Mouse (Mus musculus): ENCODE results near the gene Comt. TPM values are rescaled to one million over a fixed set of nuclear protein-coding genes. Genes with fewer than 3 reads are reported as not detected.

The Comt gene
- 56.2 and 58.4 TPM in 2 replicates for polyA plus RNA-seq (2016; fragmentation: Nextera tagmentation; extraction: Ambion mirVana)

- Histone ChIP-seq H3K9me3 (no peaks in the 10 kb centered on the region), H3K36me3 (replicated peaks) (peaks cover 20% of the 10 kb centered on the region), H3K27me3 (replicated peaks; ENCODE audit: low read depth, poor library complexity, severe bottlenecking) (no peaks in the 10 kb centered on the region), H3K27ac (replicated peaks) (peak within 1 kb of the TSS; percentile 93), H3K4me1 (peaks cover 49% of the 10 kb centered on the region), H3K4me3 (peak within 1 kb of the TSS; percentile 91)
- DNase-seq (ENCODE audit: low spot score): no peak
- WGBS: 59% methylated on average over 5 of the region's 5 CpGs
These were observed at the start of gene Comt for GRCm38 (mm10) chr16:18426802-18427280. Comt (minus strand) TSS chr16:18426852.

- 92% methylated on average over 2 of the region's 2 CpGs for WGBS
- H3K9me3 ChIP-seq: no peaks in the 10 kb centered on the region
- H3K4me1 ChIP-seq: peaks cover 19% of the 10 kb centered on the region
- H3K27ac ChIP-seq (replicated peaks): no peak overlapping the region
- no peak overlapping the region for H3K4me3 ChIP-seq
- no peaks in the 10 kb centered on the region for H3K27me3 ChIP-seq (replicated peaks; ENCODE audit: low read depth, poor library complexity, severe bottlenecking)
- H3K36me3 ChIP-seq (replicated peaks): peaks cover 40% of the 10 kb centered on the region
- no peak for DNase-seq (ENCODE audit: low spot score)
These were observed 47.4 kb upstream of the Comt start for GRCm38 (mm10) chr16:18474021-18474420.

GRCm38 (mm10) chr16:18472976-18473375 is 46.3 kb upstream of the Comt start:
- 91% methylated on average over 8 of the region's 8 CpGs for WGBS

GRCm38 (mm10) chr16:18472416-18472815 is 45.8 kb upstream of the Comt start:
- 78% methylated on average over 4 of the region's 4 CpGs for WGBS

More at GRCm38 (mm10) chr16:18472976-18473375, 46.3 kb upstream of the Comt start:
- Histone ChIP-seq H3K27me3 (replicated peaks; ENCODE audit: low read depth, poor library complexity, severe bottlenecking) (no peaks in the 10 kb centered on the region), H3K27ac (replicated peaks) (no peak overlapping the region), H3K9me3 (no peaks in the 10 kb centered on the region), H3K36me3 (replicated peaks) (peaks cover 44% of the 10 kb centered on the region), H3K4me3 (no peak overlapping the region), H3K4me1 (peaks cover 19% of the 10 kb centered on the region)
- no peak for DNase-seq (ENCODE audit: low spot score)

GRCm38 (mm10) chr16:18471976-18472375 is 45.3 kb upstream of the Comt start:
- 85% methylated on average over 6 of the region's 6 CpGs for WGBS
- H3K4me1 ChIP-seq: peaks cover 19% of the 10 kb centered on the region
- H3K27ac ChIP-seq (replicated peaks): no peak overlapping the region
- no peaks in the 10 kb centered on the region for H3K9me3 ChIP-seq
- H3K27me3 ChIP-seq (replicated peaks; ENCODE audit: low read depth, poor library complexity, severe bottlenecking): no peaks in the 10 kb centered on the region
- no peak overlapping the region for H3K4me3 ChIP-seq
- no peak for DNase-seq (ENCODE audit: low spot score)
- peaks cover 41% of the 10 kb centered on the region for H3K36me3 ChIP-seq (replicated peaks)

More at GRCm38 (mm10) chr16:18472416-18472815, 45.8 kb upstream of the Comt start:
- H3K27me3 ChIP-seq (replicated peaks; ENCODE audit: low read depth, poor library complexity, severe bottlenecking): no peaks in the 10 kb centered on the region
- peaks cover 19% of the 10 kb centered on the region for H3K4me1 ChIP-seq
- no peak overlapping the region for H3K4me3 ChIP-seq
- H3K9me3 ChIP-seq: no peaks in the 10 kb centered on the region
- H3K27ac ChIP-seq (replicated peaks): no peak overlapping the region
- DNase-seq (ENCODE audit: low spot score): no peak
- peaks cover 41% of the 10 kb centered on the region for H3K36me3 ChIP-seq (replicated peaks)

- H3K36me3 ChIP-seq (replicated peaks): peaks cover 41% of the 10 kb centered on the region
- no peaks in the 10 kb centered on the region for H3K9me3 ChIP-seq
- H3K4me3 ChIP-seq: no peak overlapping the region
- WGBS: 79% methylated on average over 11 of the region's 11 CpGs
- no peaks in the 10 kb centered on the region for H3K27me3 ChIP-seq (replicated peaks; ENCODE audit: low read depth, poor library complexity, severe bottlenecking)
- H3K4me1 ChIP-seq: peaks cover 19% of the 10 kb centered on the region
- H3K27ac ChIP-seq (replicated peaks): no peak overlapping the region
- no peak for DNase-seq (ENCODE audit: low spot score)
These were observed 44.8 kb upstream of the Comt start for GRCm38 (mm10) chr16:18471381-18471955.

- no peak overlapping the region for H3K4me3 ChIP-seq
- H3K9me3 ChIP-seq: no peaks in the 10 kb centered on the region
- DNase-seq (ENCODE audit: low spot score): no peak
- 33% methylated on average over 1 of the region's 1 CpGs for WGBS
- peaks cover 19% of the 10 kb centered on the region for H3K4me1 ChIP-seq
- no peak overlapping the region for H3K27ac ChIP-seq (replicated peaks)
- peaks cover 36% of the 10 kb centered on the region for H3K36me3 ChIP-seq (replicated peaks)
- no peaks in the 10 kb centered on the region for H3K27me3 ChIP-seq (replicated peaks; ENCODE audit: low read depth, poor library complexity, severe bottlenecking)
These were observed 44.2 kb upstream of the Comt start for GRCm38 (mm10) chr16:18470829-18471228.

GRCm38 (mm10) chr16:18464271-18464670 is 37.6 kb upstream of the Comt start:
- peaks cover 7% of the 10 kb centered on the region for H3K36me3 ChIP-seq (replicated peaks)
- peaks cover 30% of the 10 kb centered on the region for H3K27me3 ChIP-seq (replicated peaks; ENCODE audit: low read depth, poor library complexity, severe bottlenecking)
- no peak for DNase-seq (ENCODE audit: low spot score)
- peaks cover 48% of the 10 kb centered on the region for H3K4me1 ChIP-seq
- no peak overlapping the region for H3K4me3 ChIP-seq
- no peaks in the 10 kb centered on the region for H3K9me3 ChIP-seq
- 70% methylated on average over 3 of the region's 3 CpGs for WGBS
- H3K27ac ChIP-seq (replicated peaks): no peak overlapping the region

GRCm38 (mm10) chr16:18462598-18462997 is 35.9 kb upstream of the Comt start:
- WGBS: 54% methylated on average over 8 of the region's 8 CpGs
- Histone ChIP-seq H3K27ac (replicated peaks) (no peak overlapping the region), H3K4me1 (peaks cover 65% of the 10 kb centered on the region), H3K4me3 (no peak overlapping the region), H3K36me3 (replicated peaks) (peaks cover 3% of the 10 kb centered on the region; the same call in 1 of the 2 replicates), H3K9me3 (no peaks in the 10 kb centered on the region), H3K27me3 (replicated peaks; ENCODE audit: low read depth, poor library complexity, severe bottlenecking) (peaks cover 38% of the 10 kb centered on the region)
- DNase-seq (ENCODE audit: low spot score): no peak

- Histone ChIP-seq H3K27ac (replicated peaks) (no peak overlapping the region), H3K27me3 (replicated peaks; ENCODE audit: low read depth, poor library complexity, severe bottlenecking) (peaks cover 43% of the 10 kb centered on the region), H3K36me3 (replicated peaks) (peaks cover 7% of the 10 kb centered on the region; the same call in 1 of the 2 replicates), H3K4me3 (no peak overlapping the region), H3K9me3 (no peaks in the 10 kb centered on the region), H3K4me1 (peaks cover 66% of the 10 kb centered on the region)
- WGBS: 58% methylated on average over 9 of the region's 9 CpGs
- no peak for DNase-seq (ENCODE audit: low spot score)
These were observed 35.4 kb upstream of the Comt start for GRCm38 (mm10) chr16:18462031-18462430.

GRCm38 (mm10) chr16:18460826-18461225 is 34.2 kb upstream of the Comt start:
- H3K27ac ChIP-seq (replicated peaks): peak overlapping the region; percentile 77
- WGBS: 82% methylated on average over 3 of the region's 3 CpGs

GRCm38 (mm10) chr16:18459955-18460370 is 33.3 kb upstream of the Comt start:
- Histone ChIP-seq H3K4me1 (peaks cover 66% of the 10 kb centered on the region), H3K4me3 (peak overlapping the region; percentile 39), H3K9me3 (no peaks in the 10 kb centered on the region), H3K36me3 (replicated peaks) (peaks cover 24% of the 10 kb centered on the region), H3K27ac (replicated peaks) (peak overlapping the region; percentile 77), H3K27me3 (replicated peaks; ENCODE audit: low read depth, poor library complexity, severe bottlenecking) (peaks cover 61% of the 10 kb centered on the region)
- DNase-seq (ENCODE audit: low spot score): peak; percentile 75
- WGBS: 1% methylated on average over 11 of the region's 11 CpGs

More at GRCm38 (mm10) chr16:18460826-18461225, 34.2 kb upstream of the Comt start:
- peaks cover 54% of the 10 kb centered on the region for H3K27me3 ChIP-seq (replicated peaks; ENCODE audit: low read depth, poor library complexity, severe bottlenecking)
- peaks cover 66% of the 10 kb centered on the region for H3K4me1 ChIP-seq
- no peak overlapping the region for H3K4me3 ChIP-seq
- H3K9me3 ChIP-seq: no peaks in the 10 kb centered on the region
- DNase-seq (ENCODE audit: low spot score): no peak
- peaks cover 19% of the 10 kb centered on the region for H3K36me3 ChIP-seq (replicated peaks)

GRCm38 (mm10) chr16:18459335-18459954 is 32.8 kb upstream of the Comt start:
- Histone ChIP-seq H3K4me1 (peaks cover 62% of the 10 kb centered on the region), H3K27ac (replicated peaks) (peak overlapping the region; percentile 77), H3K9me3 (no peaks in the 10 kb centered on the region), H3K36me3 (replicated peaks) (peaks cover 25% of the 10 kb centered on the region), H3K27me3 (replicated peaks; ENCODE audit: low read depth, poor library complexity, severe bottlenecking) (peaks cover 61% of the 10 kb centered on the region), H3K4me3 (peak overlapping the region; percentile 39)
- DNase-seq (ENCODE audit: low spot score): peak; percentile 62
- WGBS: 7% methylated on average over 12 of the region's 12 CpGs

Measured in embryonic facial prominence, embryonic 10.5 days (tissue).